Mouse (Mus musculus): ENCODE measurements around the gene Rab11b. TPM values are rescaled to one million over a fixed set of nuclear protein-coding genes. Genes with fewer than 3 reads are reported as not detected.
A peak's percentile ranks its signal among the peaks of the same experiment; 100 is the strongest.

Rab11b gene
- polyA plus RNA-seq (2015; fragmentation: Nextera tagmentation; extraction: Ambion mirVana), result 534 and 547 TPM in 2 replicates

- Histone ChIP-seq H3K27ac (peak within 1 kb of the TSS; percentile 99), H3K27me3 (no peaks in the 10 kb centered on the region), H3K4me2 (replicated peaks) (peak within 1 kb of the TSS; percentile 90), H3K4me3 (replicated peaks) (peak within 1 kb of the TSS; percentile 80), H3K9ac (replicated peaks) (peak within 1 kb of the TSS; percentile 99), H3K9me3 (no peaks in the 10 kb centered on the region), H3K36me3 (peaks cover 9% of the 10 kb centered on the region; the same call in 1 of the 2 replicates), H3K4me1 (replicated peaks) (peaks cover 40% of the 10 kb centered on the region)
- 2% methylated on average over 35 of the region's 35 CpGs for WGBS
- ATAC-seq, result peak; percentile 100
Observed at GRCm38 (mm10) chr17:33760255-33761165, at the start of gene Rab11b. Gene Rab11b (minus strand): TSS chr17:33760530.

GRCm38 (mm10) chr17:33808192-33808591 lies 47.9 kb upstream of the Rab11b start:
- WGBS, result 38% methylated on average over 10 of the region's 10 CpGs
- no peaks in the 10 kb centered on the region for H3K36me3 ChIP-seq
- peaks cover 11% of the 10 kb centered on the region; the same call in 1 of the 2 replicates for H3K4me1 ChIP-seq (replicated peaks)
- H3K4me3 ChIP-seq (replicated peaks), result no peak overlapping the region
- H3K27ac ChIP-seq, result no peak overlapping the region
- H3K9me3 ChIP-seq, result no peaks in the 10 kb centered on the region
- peaks cover 16% of the 10 kb centered on the region for H3K27me3 ChIP-seq
- ATAC-seq, result no peak
- no peak overlapping the region for H3K9ac ChIP-seq (replicated peaks)
- no peak overlapping the region for H3K4me2 ChIP-seq (replicated peaks)

GRCm38 (mm10) chr17:33807181-33807888 lies 47.0 kb upstream of the Rab11b start:
- no peak for ATAC-seq
- H3K27me3 ChIP-seq, result peaks cover 11% of the 10 kb centered on the region
- 69% methylated on average over 8 of the region's 9 CpGs for WGBS

GRCm38 (mm10) chr17:33804745-33805144 lies 44.4 kb upstream of the Rab11b start:
- no peaks in the 10 kb centered on the region for H3K27me3 ChIP-seq
- no peak overlapping the region for H3K4me3 ChIP-seq (replicated peaks)
- WGBS, result 77% methylated on average over 1 of the region's 1 CpGs
- H3K9me3 ChIP-seq, result no peaks in the 10 kb centered on the region
- H3K9ac ChIP-seq (replicated peaks), result no peak overlapping the region
- no peak overlapping the region for H3K27ac ChIP-seq
- no peak overlapping the region for H3K4me2 ChIP-seq (replicated peaks)
- no peak for ATAC-seq
- H3K4me1 ChIP-seq (replicated peaks), result no peaks in the 10 kb centered on the region
- no peaks in the 10 kb centered on the region for H3K36me3 ChIP-seq

More at GRCm38 (mm10) chr17:33807181-33807888, 47.0 kb upstream of the Rab11b start:
- H3K9ac ChIP-seq (replicated peaks), result no peak overlapping the region
- no peak overlapping the region for H3K27ac ChIP-seq
- no peak overlapping the region for H3K4me3 ChIP-seq (replicated peaks)
- H3K4me2 ChIP-seq (replicated peaks), result no peak overlapping the region
- peaks cover 11% of the 10 kb centered on the region; the same call in 1 of the 2 replicates for H3K4me1 ChIP-seq (replicated peaks)
- H3K36me3 ChIP-seq, result no peaks in the 10 kb centered on the region
- no peaks in the 10 kb centered on the region for H3K9me3 ChIP-seq

- WGBS, result 56% methylated on average over 4 of the region's 4 CpGs
- Histone ChIP-seq H3K9me3 (no peaks in the 10 kb centered on the region), H3K36me3 (no peaks in the 10 kb centered on the region), H3K27ac (no peak overlapping the region), H3K27me3 (no peaks in the 10 kb centered on the region), H3K4me1 (replicated peaks) (no peaks in the 10 kb centered on the region), H3K9ac (replicated peaks) (no peak overlapping the region), H3K4me2 (replicated peaks) (no peak overlapping the region), H3K4me3 (replicated peaks) (no peak overlapping the region)
- no peak for ATAC-seq
Observed at GRCm38 (mm10) chr17:33804205-33804604, 43.9 kb upstream of the Rab11b start.

GRCm38 (mm10) chr17:33802221-33802620 lies 41.9 kb upstream of the Rab11b start:
- 7% methylated on average over 2 of the region's 2 CpGs for WGBS
- no peaks in the 10 kb centered on the region for H3K36me3 ChIP-seq
- H3K4me3 ChIP-seq (replicated peaks), result no peak overlapping the region
- H3K27me3 ChIP-seq, result no peaks in the 10 kb centered on the region
- no peak overlapping the region for H3K9ac ChIP-seq (replicated peaks)
- no peaks in the 10 kb centered on the region for H3K9me3 ChIP-seq
- ATAC-seq, result no peak
- H3K4me1 ChIP-seq (replicated peaks), result no peaks in the 10 kb centered on the region
- no peak overlapping the region for H3K27ac ChIP-seq
- no peak overlapping the region for H3K4me2 ChIP-seq (replicated peaks)

- ATAC-seq, result no peak
- no peak overlapping the region for H3K4me2 ChIP-seq (replicated peaks)
- WGBS, result 63% methylated on average over 1 of the region's 1 CpGs
- H3K4me1 ChIP-seq (replicated peaks), result no peaks in the 10 kb centered on the region
- no peaks in the 10 kb centered on the region for H3K27me3 ChIP-seq
- H3K9me3 ChIP-seq, result no peaks in the 10 kb centered on the region
- H3K36me3 ChIP-seq, result no peaks in the 10 kb centered on the region
- H3K4me3 ChIP-seq (replicated peaks), result no peak overlapping the region
- H3K9ac ChIP-seq (replicated peaks), result no peak overlapping the region
- no peak overlapping the region for H3K27ac ChIP-seq
Observed at GRCm38 (mm10) chr17:33799277-33799676, 38.9 kb upstream of the Rab11b start.

GRCm38 (mm10) chr17:33798306-33798705 lies 38.0 kb upstream of the Rab11b start:
- H3K27ac ChIP-seq, result no peak overlapping the region
- no peaks in the 10 kb centered on the region for H3K36me3 ChIP-seq
- H3K4me2 ChIP-seq (replicated peaks), result no peak overlapping the region
- no peaks in the 10 kb centered on the region for H3K9me3 ChIP-seq
- no peaks in the 10 kb centered on the region for H3K4me1 ChIP-seq (replicated peaks)
- H3K27me3 ChIP-seq, result no peaks in the 10 kb centered on the region; the same call in 1 of the 2 replicates
- H3K4me3 ChIP-seq (replicated peaks), result no peak overlapping the region
- WGBS, result 44% methylated on average over 3 of the region's 3 CpGs
- ATAC-seq, result no peak
- H3K9ac ChIP-seq (replicated peaks), result no peak overlapping the region

GRCm38 (mm10) chr17:33788732-33789131 lies 28.4 kb upstream of the Rab11b start:
- Histone ChIP-seq H3K9me3 (no peaks in the 10 kb centered on the region), H3K4me1 (replicated peaks) (no peaks in the 10 kb centered on the region), H3K27me3 (no peaks in the 10 kb centered on the region; the same call in 1 of the 2 replicates), H3K36me3 (no peaks in the 10 kb centered on the region), H3K4me3 (replicated peaks) (no peak overlapping the region), H3K27ac (no peak overlapping the region), H3K4me2 (replicated peaks) (no peak overlapping the region), H3K9ac (replicated peaks) (no peak overlapping the region)
- WGBS, result 87% methylated on average over 4 of the region's 4 CpGs
- ATAC-seq, result no peak

GRCm38 (mm10) chr17:33786375-33786774 lies 26.0 kb upstream of the Rab11b start:
- Histone ChIP-seq H3K9me3 (no peaks in the 10 kb centered on the region), H3K36me3 (no peaks in the 10 kb centered on the region), H3K9ac (replicated peaks) (no peak overlapping the region), H3K4me2 (replicated peaks) (no peak overlapping the region), H3K4me3 (replicated peaks) (no peak overlapping the region), H3K4me1 (replicated peaks) (peaks cover 8% of the 10 kb centered on the region), H3K27me3 (0 out of 2 replicates have a peak, but pooled peaks cover 7% of the 10 kb centered on the region), H3K27ac (no peak overlapping the region)
- WGBS, result 90% methylated on average over 18 of the region's 18 CpGs
- no peak for ATAC-seq

- WGBS, result 86% methylated on average over 2 of the region's 2 CpGs
- no peak overlapping the region for H3K9ac ChIP-seq (replicated peaks)
- H3K27ac ChIP-seq, result no peak overlapping the region
- peaks cover 12% of the 10 kb centered on the region; the same call in 1 of the 2 replicates for H3K27me3 ChIP-seq
- no peaks in the 10 kb centered on the region for H3K9me3 ChIP-seq
- no peak overlapping the region for H3K4me3 ChIP-seq (replicated peaks)
- H3K36me3 ChIP-seq, result no peaks in the 10 kb centered on the region
- ATAC-seq, result no peak
- H3K4me2 ChIP-seq (replicated peaks), result no peak overlapping the region
- H3K4me1 ChIP-seq (replicated peaks), result peaks cover 16% of the 10 kb centered on the region
Observed at GRCm38 (mm10) chr17:33784939-33785338, 24.6 kb upstream of the Rab11b start.

GRCm38 (mm10) chr17:33783408-33783807 lies 23.1 kb upstream of the Rab11b start:
- Histone ChIP-seq H3K4me2 (replicated peaks) (no peak overlapping the region), H3K27me3 (peaks cover 12% of the 10 kb centered on the region; the same call in 1 of the 2 replicates), H3K27ac (no peak overlapping the region), H3K4me3 (replicated peaks) (no peak overlapping the region), H3K36me3 (no peaks in the 10 kb centered on the region), H3K4me1 (replicated peaks) (peaks cover 22% of the 10 kb centered on the region), H3K9ac (replicated peaks) (no peak overlapping the region), H3K9me3 (no peaks in the 10 kb centered on the region)
- ATAC-seq, result no peak

All from midbrain, embryonic 13.5 days (tissue).